8 mouse cellular contexts compared by ENCODE assay signal in genomic region chr8:84249257-84250170, GRCm38 (mm10). TPM values are rescaled to one million over a fixed set of nuclear protein-coding genes. Genes with fewer than 3 reads are reported as not detected.
DNase-seq lines count a peak whose midpoint lies in the region; ATAC-seq and TF ChIP-seq lines count a peak whose summit lies in the region.

Gene D8Ertd738e (minus strand): TSS chr8:84249719.

- peak within 1 kb of the TSS; percentile 88 for H3K4me3 ChIP-seq in gastrocnemius, adult 2 months
- H3K4me3 ChIP-seq in hindbrain, postnatal 0 days (ENCODE audit: low read length), result peak within 1 kb of the TSS; percentile 96
- H3K4me3 ChIP-seq in left cerebral cortex, adult 2 months, result peak within 1 kb of the TSS; percentile 97

- DNase-seq in ZHBTc4 (ENCODE audit: low read depth, low spot score), result peak; percentile 95
- peak; percentile 49 to 76 for DNase-seq in cerebellum, postnatal 4 days (ENCODE audit: low spot score in 2 of 2)
- DNase-seq in gastrocnemius, adult 2 months, result peak; percentile 89
- peak; percentile 96 for DNase-seq in hindbrain, postnatal 0 days (ENCODE audit: low spot score)
- DNase-seq in left cerebral cortex, adult 2 months (ENCODE audit: extremely low spot score in 1 of 2, low spot score in 2 of 2), result peak; percentile 83 to 84
- peak; percentile 85 to 90 for DNase-seq in right cerebral cortex, adult 2 months (ENCODE audit: low spot score in 2 of 2)
- peak; percentile 75 to 86 for DNase-seq in urinary bladder, postnatal 36 days (ENCODE audit: low spot score in 2 of 2)

- ATAC-seq in hindbrain, postnatal 0 days, result peak; percentile 93
- ATAC-seq in megakaryocyte, adult 5-6 weeks (ENCODE audit: poor library complexity, severe bottlenecking), result peak; percentile 99

- peak within 1 kb of the TSS; percentile 79 for H3K9ac ChIP-seq in hindbrain, postnatal 0 days (replicated peaks; ENCODE audit: low read length)

- H3K36me3 ChIP-seq in hindbrain, postnatal 0 days (ENCODE audit: insufficient read depth, low read length), result peaks cover 44% of the 10 kb centered on the region

- H3K27ac ChIP-seq in gastrocnemius, adult 2 months, result peak within 1 kb of the TSS; percentile 96
- peak within 1 kb of the TSS; percentile 84 for H3K27ac ChIP-seq in hindbrain, postnatal 0 days
- peak within 1 kb of the TSS; percentile 88 for H3K27ac ChIP-seq in left cerebral cortex, adult 2 months

- WGBS in hindbrain, postnatal 0 days, result 4% methylated on average over 52 of the region's 52 CpGs

- no peaks in the 10 kb centered on the region for H3K9me3 ChIP-seq in hindbrain, postnatal 0 days (ENCODE audit: low read length)

- peak within 1 kb of the TSS; percentile 87 for H3K4me2 ChIP-seq in hindbrain, postnatal 0 days (ENCODE audit: low read depth, low read length)

- no peaks in the 10 kb centered on the region for H3K27me3 ChIP-seq in hindbrain, postnatal 0 days (ENCODE audit: insufficient read depth, low read length)

- H3K4me1 ChIP-seq in hindbrain, postnatal 0 days (ENCODE audit: insufficient read depth, low read length), result no peaks in the 10 kb centered on the region

- intact Hi-C loops in gastrocnemius, adult 2 months (cut with DNase I), result no loop called here
- intact Hi-C loops in left cerebral cortex, adult 2 months (cut with DNase I), result no loop called here

- TF ChIP-seq CTCF in gastrocnemius, adult 2 months (IDR thresholded peaks at IDR 0.05), result no peak
- no peak for TF ChIP-seq CTCF in hindbrain, postnatal 0 days (IDR thresholded peaks at IDR 0.05; ENCODE audit: low read depth)
- no peak for TF ChIP-seq CTCF in left cerebral cortex, adult 2 months (IDR thresholded peaks at IDR 0.05)

RNA-seq across cellular contexts. Expression of gene D8Ertd738e, which starts in this region (rescaled TPM):
- total RNA-seq in gastrocnemius, adult 2 months (2021), result 100 to 1,000 TPM; 187 to 222 TPM
- 69.4 and 79.5 TPM in 2 replicates for total RNA-seq in hindbrain, postnatal 0 days (2014; rRNA removed)
- 318 and 325 TPM in 2 replicates for polyA plus RNA-seq in hindbrain, postnatal 0 days (2015; fragmentation: Nextera tagmentation; extraction: Ambion mirVana)
- total RNA-seq in left cerebral cortex, adult 2 months (2021), result 100 to 1,000 TPM; 124 to 140 TPM
- 169 and 188 TPM in 2 replicates for total RNA-seq in megakaryocyte, adult 5-6 weeks (2015)
- total RNA-seq in megakaryocyte, adult 5-6 weeks (2017), result 99.7 and 113 TPM in 2 replicates

Comparison
In these comparisons a context has a peak if more than half of its experiments do, and no peak if none do; other contexts are left out.
1. Peak in every context shown above with its lines: DNase-seq, ATAC-seq, H3K4me3 ChIP-seq and H3K27ac ChIP-seq.